Mouse (Mus musculus): ENCODE results near the gene Gm10135. TPM values are rescaled to one million over a fixed set of nuclear protein-coding genes. Genes with fewer than 3 reads are reported as not detected.
"Not testable (repeated sequence)": the region's sequence is repeated elsewhere in the genome, so short reads cannot be mapped to it uniquely, and the experiment has no call there.

Gene Gm10135
- total RNA-seq, 2 experiments from 2014 or later = not detected

DNA sequence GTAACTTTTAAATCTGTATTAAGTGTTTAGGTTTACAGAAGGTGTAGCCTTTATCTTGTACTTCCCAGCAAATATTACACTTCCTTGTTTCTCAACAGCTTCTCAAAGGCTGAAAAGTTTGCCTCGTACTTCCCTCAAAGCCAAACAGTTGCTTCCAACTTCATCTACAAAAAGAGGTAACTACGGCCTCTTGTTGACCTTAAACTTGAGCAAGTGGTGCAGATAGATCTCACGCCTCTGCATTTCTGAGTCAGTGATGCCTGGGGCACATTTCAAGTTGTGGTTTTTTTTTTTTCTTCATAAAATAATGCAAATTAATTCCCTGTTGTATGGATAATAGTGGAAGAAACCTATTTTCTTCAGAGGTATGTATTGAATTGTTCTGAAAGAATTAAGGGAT is 8.8 kb downstream of the Gm10135 start:
- DNase-seq (ENCODE audit: low spot score in 2 of 2) = no peak

DNA sequence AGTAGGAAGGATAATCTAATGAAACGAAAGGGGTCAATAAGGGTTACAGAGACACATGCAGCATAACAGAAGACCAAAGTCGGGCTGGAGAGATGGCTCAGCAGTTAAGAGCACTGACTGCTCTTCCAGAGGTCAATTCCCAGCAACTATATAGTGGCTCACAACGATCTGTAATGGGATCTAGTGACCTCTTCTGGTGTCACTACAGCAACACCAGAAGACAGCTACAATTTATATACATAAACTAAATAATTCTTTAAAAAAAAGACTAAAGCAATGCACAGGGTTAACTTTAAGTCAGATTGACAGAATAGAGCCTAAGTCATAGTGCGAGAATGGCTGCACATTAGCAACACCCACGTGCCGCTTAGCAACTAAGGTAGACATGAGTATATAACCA is 14.4 kb downstream of the Gm10135 start:
- no peak for DNase-seq (ENCODE audit: low spot score in 2 of 2)

DNA sequence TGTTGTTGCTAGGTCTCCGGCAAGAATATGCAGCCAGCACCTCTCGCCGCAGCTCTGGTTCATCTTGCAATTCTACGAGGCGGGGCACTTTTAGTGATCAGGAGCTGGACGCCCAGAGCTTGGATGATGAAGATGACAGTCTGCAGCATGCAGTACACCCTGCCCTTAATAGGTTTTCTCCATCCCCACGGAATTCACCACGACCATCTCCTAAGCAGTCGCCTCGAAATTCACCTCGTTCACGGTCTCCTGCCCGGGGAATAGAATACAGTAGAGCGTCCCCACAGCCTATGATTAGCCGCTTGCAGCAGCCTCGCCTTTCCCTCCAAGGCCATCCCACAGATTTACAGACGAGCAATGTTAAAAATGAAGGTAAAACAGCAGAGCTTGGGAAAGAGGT is 17.2 kb downstream of the Gm10135 start:
- peak in 1 of 2 experiments; percentile 18 for DNase-seq (ENCODE audit: low spot score in 2 of 2)

DNA sequence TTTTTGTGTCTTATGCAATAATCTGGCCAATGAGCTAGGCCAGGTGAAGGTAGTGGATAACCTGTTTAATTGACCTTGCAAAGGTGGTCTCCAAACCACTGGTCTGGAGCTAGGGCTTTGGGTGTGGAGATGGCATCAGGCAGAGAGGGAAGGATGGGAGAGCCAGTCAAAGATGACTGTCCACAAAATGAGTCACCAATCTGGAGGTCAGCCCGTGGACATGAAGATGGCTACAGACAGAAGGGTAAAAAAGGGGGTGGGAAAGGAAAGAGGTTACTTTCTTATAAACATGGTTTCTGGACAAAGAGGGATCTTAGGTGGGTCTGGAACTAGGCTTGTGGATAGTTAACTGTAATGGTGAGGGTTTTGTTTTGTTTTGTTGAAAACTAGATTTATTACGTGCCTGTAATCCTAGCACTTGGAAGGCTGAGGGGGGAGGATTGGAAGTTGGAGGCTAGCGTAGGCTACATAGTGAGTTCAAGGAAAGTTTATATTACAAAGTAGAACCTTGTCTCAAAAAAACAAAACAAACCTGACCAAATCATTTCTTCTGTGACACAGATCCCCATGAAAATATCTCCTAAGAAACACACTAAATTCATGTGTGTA is 20.4 kb downstream of the Gm10135 start:
- no peak for DNase-seq (ENCODE audit: low spot score in 2 of 2)

DNA sequence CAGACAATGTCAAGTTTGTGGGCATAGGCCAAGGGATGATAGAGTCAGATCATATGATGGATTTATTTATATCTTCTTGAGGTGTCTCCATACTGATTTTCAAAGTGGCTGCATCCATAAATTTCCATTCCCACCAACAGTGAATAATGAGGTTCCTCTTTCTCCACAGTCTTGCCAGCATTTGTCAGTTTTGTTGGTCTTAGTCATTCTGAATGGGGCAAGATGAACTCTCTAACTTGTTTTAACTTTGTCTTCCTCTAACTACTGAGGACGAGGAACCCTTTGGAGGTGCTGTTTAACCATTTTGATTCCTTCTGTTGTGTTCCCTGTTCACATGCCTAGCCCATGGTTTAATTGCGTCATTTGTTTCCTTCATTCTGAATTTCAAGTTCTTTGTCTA is 24.2 kb downstream of the Gm10135 start:
- DNase-seq (ENCODE audit: low spot score in 2 of 2) = no peak

DNA sequence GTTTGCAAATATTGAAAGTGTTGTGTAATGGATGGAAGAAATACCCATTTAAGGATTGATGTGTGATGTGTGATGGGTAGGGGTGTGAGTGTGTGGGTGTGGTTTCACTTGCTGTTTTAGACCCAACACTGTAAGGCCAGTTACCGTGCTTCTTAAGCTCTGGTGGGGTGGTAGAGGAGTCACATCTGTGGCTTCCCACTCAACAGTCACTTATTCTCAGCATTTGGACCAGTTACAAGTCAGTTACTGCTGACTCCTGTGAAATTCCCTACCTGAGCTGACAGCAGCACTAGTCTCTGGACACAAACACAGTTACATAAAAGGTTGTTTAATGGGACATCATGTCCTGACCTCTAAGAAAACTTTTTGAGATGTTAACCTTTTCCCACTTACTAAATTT is 26.4 kb downstream of the Gm10135 start:
- no peak for DNase-seq (ENCODE audit: low spot score in 2 of 2)

DNA sequence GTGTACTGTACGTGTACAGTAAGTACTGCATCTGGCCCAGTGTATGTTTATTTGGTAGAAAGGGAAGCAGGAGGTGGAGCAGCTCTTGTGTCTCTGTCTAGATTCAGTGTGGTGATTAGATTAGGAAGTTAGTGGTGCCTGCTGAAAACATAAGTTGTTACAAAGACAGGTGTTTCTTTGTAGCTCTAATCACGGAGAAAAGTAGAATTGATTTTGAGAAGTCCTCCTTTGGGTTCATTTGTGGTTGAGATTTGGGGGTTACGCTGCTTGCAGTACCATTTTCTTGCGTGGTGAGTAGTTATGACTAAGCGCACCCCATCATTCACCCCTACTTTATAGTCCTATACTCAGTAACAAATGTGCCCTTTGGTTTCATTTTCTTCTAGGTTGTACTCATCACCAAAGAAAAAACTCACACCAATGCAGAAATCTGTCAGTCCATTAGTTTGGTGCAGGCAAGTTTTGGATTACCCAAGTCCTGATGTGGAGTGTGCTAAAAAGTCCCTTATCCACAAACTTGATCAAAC is 33.5 kb downstream of the Gm10135 start:
- no peak for DNase-seq (ENCODE audit: low spot score in 2 of 2)

DNA sequence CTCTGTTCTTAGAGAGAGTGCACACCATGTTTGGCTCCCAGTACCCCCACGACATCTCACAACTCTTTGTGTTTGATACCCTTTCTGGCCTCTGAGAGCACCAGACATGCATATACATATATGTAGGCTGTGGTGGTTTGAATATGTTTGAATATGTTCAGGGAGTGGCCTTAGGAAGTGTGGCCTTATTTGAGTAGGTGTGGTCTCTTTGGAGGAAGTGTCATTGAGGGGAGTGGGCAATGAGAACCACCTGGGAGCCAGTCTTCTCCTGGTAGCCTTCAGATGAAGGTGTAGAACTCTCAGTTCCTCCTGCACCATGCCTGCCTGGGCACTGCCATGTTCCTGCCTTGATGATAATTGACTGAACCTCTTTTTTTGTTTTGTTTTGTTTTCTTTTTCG is 35.2 kb downstream of the Gm10135 start:
- DNase-seq (ENCODE audit: low spot score in 2 of 2) = no peak

DNA sequence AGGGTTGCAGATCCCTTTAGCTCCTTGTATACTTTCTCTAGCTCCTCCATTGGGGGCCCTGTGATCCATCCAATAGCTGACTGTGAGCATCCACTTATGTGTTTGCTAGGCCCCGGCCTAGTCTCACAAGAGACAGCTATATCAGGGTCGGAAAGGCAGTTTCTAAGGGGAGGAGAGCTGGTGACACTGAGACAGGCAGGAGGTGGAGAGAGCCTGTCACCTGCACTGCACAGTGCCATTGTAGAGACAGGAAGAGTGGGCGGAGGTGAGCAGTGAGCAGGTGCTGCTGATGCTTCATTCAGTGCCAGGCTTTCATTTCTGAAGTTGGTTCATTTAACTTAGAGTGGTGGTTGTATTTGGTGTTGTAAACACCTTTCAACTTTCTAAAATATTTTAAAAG is 36.1 kb downstream of the Gm10135 start:
- DNase-seq (ENCODE audit: low spot score in 2 of 2) = not testable (repeated sequence)

DNA sequence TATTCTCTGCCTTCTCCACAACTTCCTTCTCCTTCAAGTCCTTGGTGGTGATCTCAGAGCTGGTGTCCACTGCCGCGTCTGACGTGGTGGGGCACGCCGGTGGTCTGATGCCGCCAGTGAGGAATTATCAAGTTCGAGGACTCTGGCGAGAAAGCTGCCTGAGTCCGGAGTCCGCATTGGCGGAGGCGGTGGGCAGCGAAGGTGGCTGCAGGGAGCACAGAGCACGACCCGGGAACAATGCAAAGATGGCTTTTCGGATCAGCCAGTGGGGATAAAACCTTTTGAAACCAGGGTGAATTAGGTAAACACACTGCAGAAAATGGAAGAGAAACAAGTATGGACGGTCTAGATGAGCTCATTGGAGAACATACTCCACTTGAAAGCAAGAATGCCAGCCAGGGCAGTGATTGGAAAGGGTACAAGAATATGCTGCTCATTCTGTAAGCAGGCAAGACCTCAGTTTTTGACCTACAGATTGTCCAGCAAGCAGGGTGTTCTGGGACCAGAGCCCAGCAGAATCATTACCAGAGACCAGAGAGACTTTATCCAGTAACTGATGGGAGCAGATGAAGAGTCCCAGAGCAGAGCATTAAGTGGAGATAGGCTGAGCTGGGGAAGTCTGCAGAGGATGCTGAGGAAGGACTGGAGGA is 41.4 kb downstream of the Gm10135 start:
- no peak for DNase-seq (ENCODE audit: low spot score in 2 of 2)

DNA sequence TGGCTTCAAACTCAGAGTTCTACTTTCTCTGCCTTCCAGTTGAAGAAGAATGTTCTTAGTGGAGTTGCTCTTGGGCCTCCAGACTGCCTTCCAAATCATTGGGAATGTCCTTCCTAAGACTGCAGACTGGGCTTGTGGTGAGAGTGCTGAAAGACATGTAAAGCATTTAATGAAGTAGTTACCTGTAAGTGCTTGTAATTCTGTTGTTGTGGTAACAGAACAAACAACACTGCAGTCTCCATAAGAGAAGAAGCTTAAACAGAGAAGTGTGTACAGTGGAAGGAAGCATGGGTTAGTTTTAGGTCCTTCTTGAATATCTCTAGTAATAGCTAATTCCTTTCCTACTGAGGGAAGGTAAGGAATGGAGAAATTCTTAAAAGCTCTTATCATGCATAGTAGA is 47.4 kb downstream of the Gm10135 start:
- no peak for DNase-seq (ENCODE audit: low spot score in 2 of 2)

DNA sequence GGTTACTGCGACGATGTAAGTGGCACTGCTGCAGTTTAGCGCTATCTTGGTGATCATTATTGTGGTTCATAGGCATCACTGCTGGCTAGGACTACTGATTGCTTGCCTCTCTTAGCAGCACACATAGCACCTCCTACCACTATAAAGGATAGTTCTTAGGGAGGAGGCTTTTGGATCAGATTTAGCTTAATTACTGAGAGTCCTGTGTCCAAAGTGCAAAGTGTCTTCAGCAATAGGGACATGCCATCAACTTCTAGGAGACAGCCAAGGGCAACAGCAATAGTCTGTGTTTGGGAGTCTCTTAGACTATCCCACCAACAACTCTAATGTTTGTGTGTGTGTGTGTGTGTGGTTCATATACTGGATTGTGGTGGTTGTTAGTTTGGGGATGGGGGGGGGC is 51.7 kb downstream of the Gm10135 start:
- no peak for DNase-seq (ENCODE audit: low spot score in 2 of 2)

DNA sequence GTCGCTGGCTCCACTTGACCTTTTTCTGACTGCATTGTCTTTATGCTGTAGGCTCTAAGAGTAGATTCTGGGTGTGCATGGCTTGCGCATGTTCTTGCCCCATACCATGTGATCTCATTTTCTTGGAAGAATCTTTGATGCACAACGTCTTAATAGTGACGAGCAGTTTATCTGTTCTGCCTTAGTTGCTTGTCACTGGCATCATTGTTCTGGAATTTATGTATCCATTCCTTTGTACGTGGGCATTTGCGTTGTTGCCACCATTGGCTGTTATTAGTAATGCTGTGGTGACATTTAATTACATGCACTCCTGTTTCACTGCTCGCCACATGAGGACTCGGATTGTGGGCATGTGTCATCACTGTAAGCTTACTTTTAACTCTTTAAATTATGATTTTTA is 53.3 kb downstream of the Gm10135 start:
- DNase-seq (ENCODE audit: low spot score in 2 of 2) = no peak

DNA sequence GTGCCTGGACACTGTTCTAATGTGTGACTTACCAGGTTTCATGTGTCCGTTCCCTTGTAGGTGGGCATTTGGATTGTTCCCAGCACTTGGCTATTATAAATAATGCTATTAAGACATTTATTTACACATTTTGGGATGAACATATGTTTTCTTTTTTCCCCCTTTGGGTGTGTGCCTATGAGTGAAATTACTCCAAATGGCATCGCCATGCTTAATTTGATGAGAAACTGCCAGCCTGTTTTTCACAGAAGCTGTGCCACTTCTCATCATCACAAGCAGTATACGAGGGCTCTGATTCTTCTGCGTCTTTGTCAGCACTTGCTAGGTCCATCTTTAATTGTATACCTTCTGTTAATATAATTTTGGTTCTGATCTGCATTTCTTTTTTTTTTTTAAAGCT is 54.1 kb downstream of the Gm10135 start:
- no peak for DNase-seq (ENCODE audit: low spot score in 2 of 2)

DNA sequence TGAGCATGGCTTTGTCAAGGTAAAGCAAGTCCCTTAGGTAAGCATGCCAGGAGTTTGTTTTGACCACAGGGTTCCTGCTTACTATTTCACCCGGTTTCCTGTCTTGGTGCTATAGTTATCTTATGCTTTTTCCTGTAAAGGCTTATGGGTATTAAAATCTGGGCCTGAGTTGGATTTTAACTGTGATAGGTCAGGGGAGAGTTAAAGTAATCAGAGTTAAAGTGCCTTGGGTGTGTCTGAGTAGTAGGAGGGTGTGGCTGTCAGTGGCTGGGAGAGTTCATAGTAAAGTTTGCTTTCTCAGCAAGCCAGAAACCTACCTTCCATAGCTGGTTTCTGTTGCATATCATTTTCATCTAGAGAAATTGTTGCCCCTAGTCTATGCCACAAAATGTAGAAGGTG is 57.7 kb downstream of the Gm10135 start:
- DNase-seq (ENCODE audit: low spot score in 2 of 2) = no peak

DNA sequence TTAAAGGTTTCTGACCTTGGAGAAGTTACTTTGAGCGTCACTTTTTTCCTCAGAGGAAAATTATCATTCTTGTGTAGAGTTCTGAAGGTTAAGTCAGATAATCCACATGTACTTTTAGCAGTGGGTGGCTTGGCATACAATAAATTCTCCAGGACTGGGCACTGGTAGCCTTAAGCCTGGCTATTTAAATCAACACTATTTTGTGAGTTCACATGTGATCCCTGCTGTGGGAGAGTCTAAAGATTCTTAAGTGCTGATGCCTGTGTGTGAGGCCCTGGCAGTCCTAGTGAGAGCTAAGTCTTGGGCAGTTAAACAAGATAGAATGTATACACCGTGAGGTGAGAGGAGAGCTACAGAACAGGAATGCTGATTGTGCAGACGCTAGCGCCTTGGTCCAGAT is 58.5 kb downstream of the Gm10135 start:
- DNase-seq (ENCODE audit: low spot score in 2 of 2) = no peak

Other genes with a start within 250 kb of the Gm10135 start
- under 1 TPM in 1 of 2 experiments, not detected in 1; 0.29 TPM for gene Txk, start 221.9 kb downstream of the Gm10135 start, total RNA-seq (2021)
- gene Tec, start 106.2 kb downstream of the Gm10135 start, total RNA-seq (2021) = 1 to 10 TPM; 2.0 to 2.5 TPM
- 10 to 100 TPM; 54.9 to 60.7 TPM for gene Slain2, start 60.4 kb downstream of the Gm10135 start, total RNA-seq (2021)
- gene Slc10a4, start 32.2 kb upstream of the Gm10135 start, total RNA-seq (2021) = 1 to 10 TPM; 6.8 to 9.1 TPM

Measured in adrenal gland, adult 18-20 months (tissue).